Comparison of ENCODE assay signal across 9 mouse cellular contexts in genomic region chr10:41936100-41936499, GRCm38 (mm10).
A peak's percentile ranks its signal among the peaks of the same experiment; 100 is the strongest.
DNase-seq lines count a peak whose midpoint lies in the region; ATAC-seq and TF ChIP-seq lines count a peak whose summit lies in the region.
"Had no signal": no experiment of that assay in that cellular context is flagged by ENCODE, and none has a peak within 500 bp of the region (broad histone marks: within the 10 kb centered on the region; RNA-seq: fewer than 3 reads in every experiment).

No protein-coding gene starts in this region.

- H3K9me3 ChIP-seq in liver, embryonic 11.5 days (ENCODE audit: control insufficient read depth, low read length), result no peaks in the 10 kb centered on the region
- H3K9me3 ChIP-seq: liver, embryonic 15.5 days had no signal

- no peak overlapping the region for H3K4me3 ChIP-seq in gastrocnemius, adult 2 months
- H3K4me3 ChIP-seq in layer of hippocampus, adult 2 months, result no peak overlapping the region
- no peak overlapping the region for H3K4me3 ChIP-seq in liver, embryonic 11.5 days (ENCODE audit: low read depth, low read length)
- H3K4me3 ChIP-seq: liver, embryonic 15.5 days had no signal

- H3K9ac ChIP-seq in liver, embryonic 11.5 days (ENCODE audit: low read depth, low read length), result no peak overlapping the region
- H3K9ac ChIP-seq: liver, embryonic 15.5 days had no signal

- no peak overlapping the region for H3K4me2 ChIP-seq in liver, embryonic 11.5 days
- H3K4me2 ChIP-seq: liver, embryonic 15.5 days had no signal

- H3K4me1 ChIP-seq in liver, embryonic 11.5 days (replicated peaks; ENCODE audit: control insufficient read depth, insufficient read depth, low read length), result peaks cover 12% of the 10 kb centered on the region

- WGBS in liver, embryonic 11.5 days, result 70% methylated on average over 4 of the region's 4 CpGs

- intact Hi-C loops in gastrocnemius, adult 2 months (cut with DNase I), result no loop called here

- no peaks in the 10 kb centered on the region for H3K36me3 ChIP-seq in liver, embryonic 11.5 days (ENCODE audit: control insufficient read depth, insufficient read depth, low read length)
- H3K36me3 ChIP-seq: liver, embryonic 15.5 days had no signal

- TF ChIP-seq CTCF in gastrocnemius, adult 2 months (IDR thresholded peaks at IDR 0.05), result no peak
- TF ChIP-seq CTCF in layer of hippocampus, adult 2 months (conservative IDR thresholded peaks at IDR 0.05), result no peak

- ATAC-seq in activated CD4-positive, CD25-positive, alpha-beta regulatory T cell, adult 4 months, result no peak
- no peak for ATAC-seq in liver, embryonic 11.5 days (replicated peaks; ENCODE audit: low FRiP score)

- H3K27me3 ChIP-seq in liver, embryonic 11.5 days (replicated peaks; ENCODE audit: control insufficient read depth, insufficient read depth, low read length), result no peaks in the 10 kb centered on the region

- H3K27ac ChIP-seq in gastrocnemius, adult 2 months, result peak overlapping the region; percentile 78
- H3K27ac ChIP-seq in layer of hippocampus, adult 2 months, result peak overlapping the region; percentile 88
- H3K27ac ChIP-seq in liver, embryonic 11.5 days (ENCODE audit: low read depth, low read length), result no peak overlapping the region
- H3K27ac ChIP-seq: liver, embryonic 15.5 days had no signal

- peak; percentile 51 for DNase-seq in gastrocnemius, adult 2 months
- no peak for DNase-seq in gastrocnemius, adult 8-10 months (ENCODE audit: low spot score in 2 of 2)
- DNase-seq in Muller cell, postnatal 12 days (ENCODE audit: inconsistent ontology term), result peak; percentile 38
- peak; percentile 98 for DNase-seq in heart, adult 11 months
- DNase-seq in layer of hippocampus, adult 2 months (ENCODE audit: low spot score in 2 of 2), result peak; percentile 51 to 62
- DNase-seq in adrenal gland, postnatal 10 days, result no peak
- DNase-seq in liver, embryonic 11.5 days (ENCODE audit: low spot score), result no peak

Comparison
In these comparisons a context has a peak if more than half of its experiments do, and no peak if none do; other contexts are left out.
1. DNase-seq: peak in gastrocnemius, adult 2 months (single experiment), Muller cell, postnatal 12 days (single experiment), heart, adult 11 months (single experiment) and layer of hippocampus, adult 2 months (2 of 2); none in gastrocnemius, adult 8-10 months (0 of 2), adrenal gland, postnatal 10 days (single experiment) and liver, embryonic 11.5 days (single experiment).